Mouse (Mus musculus) limb, embryonic 13.5 days (tissue): ENCODE results near the gene Mt3. TPM values are rescaled to one million over a fixed set of nuclear protein-coding genes. Genes with fewer than 3 reads are reported as not detected.

ENCODE experiments used
- ATAC-seq: fragments of 200-750 bp; cut with Nextera tagmentation; 2 replicates; pipeline ENCODE4 v1.8.0; 2017; ENCODE audit warnings: low read depth, moderate number of reproducible peaks, moderate TSS enrichment; ENCODE audit not compliant: low FRiP score
- H3K27ac ChIP-seq: fragments of 300-500 bp; sonication (generic); 2 replicates; pipeline ENCODE4 v1.5.1; 2015; ENCODE audit warnings: inconsistent platforms, mild to moderate bottlenecking, moderate library complexity
- H3K27me3 ChIP-seq: fragments of 300-500 bp; sonication (generic); 2 replicates; pipeline ENCODE4 v1.6.1; 2015; ENCODE audit warnings: mild to moderate bottlenecking, inconsistent platforms
- H3K36me3 ChIP-seq: fragments of 300-500 bp; sonication (generic); 2 replicates; pipeline ENCODE4 v1.6.1; 2015; ENCODE audit warnings: inconsistent platforms, mild to moderate bottlenecking, moderate library complexity
- H3K4me1 ChIP-seq: fragments of 300-500 bp; sonication (generic); 2 replicates; pipeline ENCODE4 v1.6.1; 2015; ENCODE audit warnings: inconsistent platforms
- H3K4me2 ChIP-seq: fragments of 300-500 bp; sonication (generic); replicated peaks from 2 replicates; pipeline ENCODE4 v1.6.1; 2015; ENCODE audit warnings: inconsistent platforms, mild to moderate bottlenecking, moderate library complexity
- H3K4me3 ChIP-seq: fragments of 300-500 bp; sonication (generic); 2 replicates; pipeline ENCODE4 v1.5.1; 2015; ENCODE audit warnings: moderate library complexity, mild to moderate bottlenecking, inconsistent platforms
- H3K9ac ChIP-seq: fragments of 300-500 bp; sonication (generic); 2 replicates; pipeline ENCODE4 v1.6.1; 2015; ENCODE audit warnings: mild to moderate bottlenecking, inconsistent platforms
- H3K9me3 ChIP-seq: fragments of 300-500 bp; sonication (generic); 2 replicates; pipeline ENCODE4 v1.6.1; 2016; ENCODE audit warnings: inconsistent platforms
- WGBS: fragments of 180-500 bp; shearing (Covaris S2); methylation state at CpG from one replicate; pipeline ENCODE4 v1.1.7; 2015; 5-methylcytosine and 5-hydroxymethylcytosine counted together
- polyA plus RNA-seq: library from polyadenylated mRNA; unstranded; fragments of >200 nt; fragmentation: Nextera tagmentation; extraction: Ambion mirVana; gene quantifications from 2 replicates; pipeline ENCODE4 v1.2.1, GENCODE M21; 2015

Gene Mt3
- polyA plus RNA-seq, 1 experiment from 2014 or later, result 0.99 TPM

DNA sequence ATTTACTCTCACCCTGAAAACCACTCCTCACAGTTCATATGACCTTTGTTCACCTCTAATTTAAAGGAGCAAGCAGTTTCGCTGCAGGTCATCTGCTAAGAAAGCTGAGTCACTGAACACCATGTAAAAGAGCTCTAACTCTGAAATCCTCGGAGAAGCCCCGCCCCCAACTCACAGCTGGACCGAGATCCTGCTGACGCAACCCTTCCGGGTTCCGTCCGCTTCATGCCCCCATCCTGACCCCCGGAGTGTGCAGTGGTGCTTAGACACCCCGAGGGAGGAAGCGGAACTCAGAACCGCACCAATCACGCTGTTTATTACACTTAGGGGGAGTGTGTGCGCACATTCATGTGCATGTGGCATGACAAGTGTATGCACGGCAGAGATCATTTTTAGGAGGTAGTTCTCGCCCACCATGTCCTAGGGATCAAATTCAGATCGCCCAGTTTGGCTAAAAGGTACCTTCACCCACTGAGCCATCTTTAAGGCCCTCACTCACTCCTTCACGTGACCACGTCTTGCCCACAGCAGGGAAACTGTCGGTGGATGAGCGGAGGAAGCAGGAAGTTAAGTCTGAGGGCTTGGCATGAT, 38.8 kb downstream of the Mt3 start:
- no peak overlapping the region for H3K9ac ChIP-seq
- peak overlapping the region; percentile 24 for H3K4me3 ChIP-seq
- no peaks in the 10 kb centered on the region for H3K9me3 ChIP-seq
- no peaks in the 10 kb centered on the region for H3K36me3 ChIP-seq
- no peak for ATAC-seq
- no peak overlapping the region for H3K27ac ChIP-seq
- 20% methylated on average over 21 of the region's 21 CpGs for WGBS
- H3K4me1 ChIP-seq, result peaks cover 33% of the 10 kb centered on the region
- peak overlapping the region; percentile 56 for H3K4me2 ChIP-seq
- peaks cover 29% of the 10 kb centered on the region for H3K27me3 ChIP-seq

- Histone ChIP-seq H3K9me3 (no peaks in the 10 kb centered on the region), H3K4me1 (peaks cover 17% of the 10 kb centered on the region), H3K36me3 (no peaks in the 10 kb centered on the region), H3K4me2 (no peak overlapping the region), H3K27me3 (peaks cover 12% of the 10 kb centered on the region), H3K9ac (no peak overlapping the region), H3K4me3 (no peak overlapping the region), H3K27ac (no peak overlapping the region)
- 16% methylated on average over 1 of the region's 1 CpGs for WGBS
- no peak for ATAC-seq
Measured at GRCm38 (mm10) chr8:94192926-94193325, 40.5 kb downstream of the Mt3 start.

- Histone ChIP-seq H3K4me1 (peaks cover 17% of the 10 kb centered on the region), H3K9ac (no peak overlapping the region)
Measured at GRCm38 (mm10) chr8:94194591-94195223, 42.3 kb downstream of the Mt3 start.

GRCm38 (mm10) chr8:94199202-94199869, 46.9 kb downstream of the Mt3 start:
- Histone ChIP-seq H3K27me3 (no peaks in the 10 kb centered on the region), H3K4me1 (no peaks in the 10 kb centered on the region), H3K9me3 (no peaks in the 10 kb centered on the region), H3K4me3 (no peak overlapping the region), H3K36me3 (no peaks in the 10 kb centered on the region), H3K9ac (no peak overlapping the region), H3K4me2 (no peak overlapping the region), H3K27ac (no peak overlapping the region)
- ATAC-seq, result no peak
- WGBS, result 46% methylated on average over 10 of the region's 10 CpGs

More at GRCm38 (mm10) chr8:94194591-94195223, 42.3 kb downstream of the Mt3 start:
- Histone ChIP-seq H3K27me3 (peaks cover 3% of the 10 kb centered on the region), H3K4me2 (no peak overlapping the region), H3K4me3 (no peak overlapping the region), H3K9me3 (no peaks in the 10 kb centered on the region), H3K36me3 (no peaks in the 10 kb centered on the region), H3K27ac (no peak overlapping the region)
- no peak for ATAC-seq
- 83% methylated on average over 7 of the region's 7 CpGs for WGBS

Other genes starting within 250 kb of the Mt3 start
- gene Amfr, start 139.8 kb upstream of the Mt3 start, polyA plus RNA-seq, result 41.9 TPM in 2 replicates
- gene Nudt21, start 115.6 kb upstream of the Mt3 start, polyA plus RNA-seq, result 118 and 122 TPM in 2 replicates
- 15.8 and 16.7 TPM in 2 replicates for gene Ogfod1, start 115.4 kb upstream of the Mt3 start, polyA plus RNA-seq
- 11.8 and 15.2 TPM in 2 replicates for gene Bbs2, start 53.7 kb upstream of the Mt3 start, polyA plus RNA-seq
- gene Mt4, start 15.4 kb upstream of the Mt3 start, polyA plus RNA-seq, result not detected in 2 replicates
- 28.0 and 31.7 TPM in 2 replicates for gene Mt2, start 20.1 kb downstream of the Mt3 start, polyA plus RNA-seq
- 77.3 and 102 TPM in 2 replicates for gene Mt1, start 26.5 kb downstream of the Mt3 start, polyA plus RNA-seq
- gene Nup93, start 62.0 kb downstream of the Mt3 start, polyA plus RNA-seq, result 93.7 and 99.2 TPM in 2 replicates
- gene Slc12a3, start 176.6 kb downstream of the Mt3 start, polyA plus RNA-seq, result not detected in 2 replicates
- gene Herpud1, start 233.8 kb downstream of the Mt3 start, polyA plus RNA-seq, result 61.2 and 68.7 TPM in 2 replicates